In the genomic region with DNA sequence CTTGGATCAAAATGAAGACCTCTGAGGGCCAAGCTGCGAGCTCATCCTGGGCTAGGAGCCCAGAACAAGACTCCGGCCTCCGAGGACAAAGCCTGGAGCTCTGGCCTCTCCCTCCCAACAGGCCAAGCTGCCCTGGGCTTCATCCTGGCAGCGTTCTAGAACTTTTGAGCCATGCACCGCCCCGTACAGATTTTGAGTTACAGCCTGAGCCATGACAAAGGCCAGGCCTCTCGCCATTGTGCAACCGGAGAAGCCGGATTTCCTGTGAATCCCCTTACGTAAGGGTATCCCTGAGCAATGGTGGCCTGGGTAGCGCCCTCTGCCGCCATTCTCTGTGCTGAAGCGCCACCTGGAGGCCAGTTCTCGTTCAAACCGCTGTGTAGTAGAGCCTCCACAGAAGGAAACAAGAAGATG, we compare ENCODE assay signal across 8 mouse cellular contexts.
A peak's percentile ranks its signal among the peaks of the same experiment; 100 is the strongest.
DNase-seq lines count a peak whose midpoint lies in the region; ATAC-seq and TF ChIP-seq lines count a peak whose summit lies in the region.

No protein-coding gene starts in this region.

- H3K4me2 ChIP-seq in heart, embryonic 15.5 days, result peak overlapping the region; percentile 51
- H3K4me2 ChIP-seq in liver, embryonic 14.5 days (ENCODE audit: low read depth), result peak overlapping the region; percentile 37
- H3K4me2 ChIP-seq in neural tube, embryonic 11.5 days (ENCODE audit: low read depth), result peak overlapping the region; percentile 26; the same call in 1 of the 2 replicates
- peak overlapping the region; percentile 50 for H3K4me2 ChIP-seq in stomach, postnatal 0 days (replicated peaks; ENCODE audit: low read depth)

- H3K27me3 ChIP-seq in forebrain, embryonic 10.5 days (ENCODE audit: poor library complexity, severe bottlenecking), result no peaks in the 10 kb centered on the region
- H3K27me3 ChIP-seq in heart, embryonic 15.5 days, result no peaks in the 10 kb centered on the region
- H3K27me3 ChIP-seq in liver, embryonic 14.5 days (ENCODE audit: control insufficient read depth, insufficient read depth, low read length), result no peaks in the 10 kb centered on the region
- H3K27me3 ChIP-seq in neural tube, embryonic 11.5 days (ENCODE audit: control insufficient read depth, insufficient read depth, low read length), result no peaks in the 10 kb centered on the region
- H3K27me3 ChIP-seq in stomach, postnatal 0 days (ENCODE audit: control insufficient read depth, insufficient read depth, low read length), result no peaks in the 10 kb centered on the region

- 20% methylated on average over 15 of the region's 15 CpGs for whole genome bisulfite sequencing in forebrain, embryonic 10.5 days
- WGBS in heart, embryonic 15.5 days, result 4% methylated on average over 15 of the region's 15 CpGs
- 8% methylated on average over 15 of the region's 15 CpGs for WGBS in liver, embryonic 14.5 days (ENCODE audit: insufficient replicate concordance)
- 20% methylated on average over 15 of the region's 15 CpGs for WGBS in neural tube, embryonic 11.5 days
- WGBS in stomach, postnatal 0 days, result 3% methylated on average over 15 of the region's 15 CpGs

- DNase-seq in CD4-positive, CD25-positive, alpha-beta regulatory T cell, adult 2 months (ENCODE audit: low read depth, low spot score), result peak; percentile 93
- peak; percentile 94 for DNase-seq in forebrain, embryonic 10.5 days (ENCODE audit: extremely low spot score, low spot score)
- peak; percentile 95 to 97 for DNase-seq in kidney, postnatal 25 days
- peak; percentile 53 to 61 (median 54) for DNase-seq in liver, embryonic 14.5 days (ENCODE audit: low read depth in 3 of 3, low spot score in 3 of 3)
- DNase-seq in neural tube, embryonic 11.5 days (ENCODE audit: low spot score), result peak; percentile 95
- peak; percentile 94 for DNase-seq in stomach, postnatal 0 days (ENCODE audit: low spot score)

- TF ChIP-seq CTCF in liver, embryonic 14.5 days (IDR thresholded peaks at IDR 0.05; ENCODE audit: low read depth), result peak; percentile 91
- peak; percentile 99 for TF ChIP-seq CTCF in stomach, postnatal 0 days (IDR thresholded peaks at IDR 0.05; ENCODE audit: low read depth)

- H3K9me3 ChIP-seq in forebrain, embryonic 10.5 days, result no peaks in the 10 kb centered on the region
- H3K9me3 ChIP-seq in heart, embryonic 15.5 days (replicated peaks), result no peaks in the 10 kb centered on the region
- H3K9me3 ChIP-seq in liver, embryonic 14.5 days (ENCODE audit: control insufficient read depth, low read length), result no peaks in the 10 kb centered on the region
- H3K9me3 ChIP-seq in neural tube, embryonic 11.5 days (ENCODE audit: control insufficient read depth, low read length), result no peaks in the 10 kb centered on the region
- no peaks in the 10 kb centered on the region for H3K9me3 ChIP-seq in stomach, postnatal 0 days (ENCODE audit: control insufficient read depth, low read length)

- no peaks in the 10 kb centered on the region for H3K36me3 ChIP-seq in forebrain, embryonic 10.5 days (replicated peaks)
- no peaks in the 10 kb centered on the region for H3K36me3 ChIP-seq in heart, embryonic 15.5 days
- no peaks in the 10 kb centered on the region for H3K36me3 ChIP-seq in liver, embryonic 14.5 days (replicated peaks; ENCODE audit: control insufficient read depth, insufficient read depth, low read depth)
- no peaks in the 10 kb centered on the region for H3K36me3 ChIP-seq in neural tube, embryonic 11.5 days (ENCODE audit: control insufficient read depth, insufficient read depth, low read length)
- H3K36me3 ChIP-seq in stomach, postnatal 0 days (ENCODE audit: control insufficient read depth, insufficient read depth, low read length), result no peaks in the 10 kb centered on the region

- peaks cover 4% of the 10 kb centered on the region; the same call in 1 of the 2 replicates for H3K4me1 ChIP-seq in brown adipose tissue, adult 24 weeks (ENCODE audit: control insufficient read depth, insufficient read depth, insufficient read length, low read length)
- peaks cover 18% of the 10 kb centered on the region for H3K4me1 ChIP-seq in forebrain, embryonic 10.5 days
- H3K4me1 ChIP-seq in heart, embryonic 15.5 days (replicated peaks), result peaks cover 31% of the 10 kb centered on the region
- H3K4me1 ChIP-seq in liver, embryonic 14.5 days (replicated peaks; ENCODE audit: control insufficient read depth in 2 of 2, insufficient read depth in 2 of 2, low read length in 1 of 2), result peaks cover 0 to 10% of the 10 kb centered on the region in 2 experiments; a peak in 2 of 4 replicates
- H3K4me1 ChIP-seq in neural tube, embryonic 11.5 days (ENCODE audit: control insufficient read depth, insufficient read depth, low read length), result no peaks in the 10 kb centered on the region
- H3K4me1 ChIP-seq in stomach, postnatal 0 days (replicated peaks; ENCODE audit: control insufficient read depth, insufficient read depth), result 0 out of 2 replicates have a peak, but pooled peaks cover 3% of the 10 kb centered on the region

- peak overlapping the region; percentile 42 for H3K9ac ChIP-seq in heart, embryonic 15.5 days
- no peak overlapping the region for H3K9ac ChIP-seq in liver, embryonic 14.5 days (replicated peaks)
- peak overlapping the region; percentile 59 for H3K9ac ChIP-seq in neural tube, embryonic 11.5 days (ENCODE audit: low read length)
- H3K9ac ChIP-seq in stomach, postnatal 0 days (ENCODE audit: low read length), result peak overlapping the region; percentile 61

- H3K4me3 ChIP-seq in brown adipose tissue, adult 24 weeks (ENCODE audit: insufficient read depth, low read depth, low read length), result peak overlapping the region; percentile 41
- H3K4me3 ChIP-seq in forebrain, embryonic 10.5 days, result peak overlapping the region; percentile 26; the same call in 1 of the 2 replicates
- H3K4me3 ChIP-seq in heart, embryonic 15.5 days, result peak overlapping the region; percentile 21
- no peak overlapping the region for H3K4me3 ChIP-seq in liver, embryonic 14.5 days (ENCODE audit: insufficient read depth in 1 of 2, low read depth in 2 of 2, low read length in 2 of 2)
- H3K4me3 ChIP-seq in neural tube, embryonic 11.5 days (ENCODE audit: low read depth, low read length), result no peak overlapping the region
- peak overlapping the region; percentile 19; the same call in 1 of the 2 replicates for H3K4me3 ChIP-seq in stomach, postnatal 0 days (ENCODE audit: low read depth, low read length)

- peak overlapping the region; percentile 68 for H3K27ac ChIP-seq in brown adipose tissue, adult 24 weeks (replicated peaks; ENCODE audit: low read depth, low read length)
- peak overlapping the region; percentile 90 for H3K27ac ChIP-seq in forebrain, embryonic 10.5 days
- H3K27ac ChIP-seq in heart, embryonic 15.5 days, result peak overlapping the region; percentile 76
- no peak overlapping the region for H3K27ac ChIP-seq in liver, embryonic 14.5 days
- 0 out of 2 replicates have a peak overlapping the region, but pooled peaks have one; percentile 35 for H3K27ac ChIP-seq in neural tube, embryonic 11.5 days (ENCODE audit: low read depth, low read length)
- peak overlapping the region; percentile 80 for H3K27ac ChIP-seq in stomach, postnatal 0 days (replicated peaks)

- peak; percentile 82 for ATAC-seq in heart, embryonic 15.5 days (replicated peaks; ENCODE audit: insufficient number of reproducible peaks, insufficient read depth, low FRiP score, low read depth)
- peak; percentile 81 for ATAC-seq in liver, embryonic 14.5 days (ENCODE audit: insufficient read depth)
- ATAC-seq in neural tube, embryonic 11.5 days (ENCODE audit: insufficient read depth, low FRiP score, low TSS enrichment), result peak; percentile 80
- peak; percentile 95 for ATAC-seq in stomach, postnatal 0 days (ENCODE audit: low FRiP score, low TSS enrichment)

- no peak for TF ChIP-seq EP300 in liver, embryonic 14.5 days (IDR thresholded peaks at IDR 0.05; ENCODE audit: low read depth)
- TF ChIP-seq EP300 in stomach, postnatal 0 days (optimal IDR thresholded peaks at IDR 0.05), result peak; percentile 89

Comparison
In these comparisons a context has a peak if more than half of its experiments do, and no peak if none do; other contexts are left out.
1. H3K4me3 ChIP-seq: peak in brown adipose tissue, adult 24 weeks (single experiment), forebrain, embryonic 10.5 days (single experiment), heart, embryonic 15.5 days (single experiment) and stomach, postnatal 0 days (single experiment); none in liver, embryonic 14.5 days (0 of 2) and neural tube, embryonic 11.5 days (single experiment).
2. Peak in every context shown above with its lines, with median percentiles within 50 percentile points of each other: DNase-seq, ATAC-seq and H3K4me2 ChIP-seq.